Mouse (Mus musculus) limb, embryonic 12.5 days (tissue): ENCODE data around the gene Naa16. TPM values are rescaled to one million over a fixed set of nuclear protein-coding genes. Genes with fewer than 3 reads are reported as not detected.

Experiments
- ATAC-seq: fragments of 200-750 bp; cut with Nextera tagmentation; 2 replicates; pipeline ENCODE4 v1.8.0; 2017; ENCODE audit warnings: low read depth, moderate TSS enrichment; ENCODE audit not compliant: insufficient number of reproducible peaks, insufficient read depth, low FRiP score, low TSS enrichment
- H3K27ac ChIP-seq: fragments of 300-500 bp; sonication (generic); 2 replicates; pipeline ENCODE4 v1.5.1; 2016; ENCODE audit warnings: mild to moderate bottlenecking, moderate library complexity
- H3K27me3 ChIP-seq: fragments of 300-500 bp; sonication (generic); 2 replicates; pipeline ENCODE4 v1.6.1; 2016; ENCODE audit warnings: mild to moderate bottlenecking, moderate library complexity
- H3K36me3 ChIP-seq: fragments of 300-500 bp; sonication (generic); 2 replicates; pipeline ENCODE4 v1.6.1; 2016; ENCODE audit warnings: mild to moderate bottlenecking, moderate library complexity
- H3K4me1 ChIP-seq: fragments of 300-500 bp; sonication (generic); replicated peaks from 2 replicates; pipeline ENCODE4 v1.6.1; 2016
- H3K4me2 ChIP-seq: fragments of 300-500 bp; sonication (generic); 2 replicates; pipeline ENCODE4 v1.6.1; 2016; ENCODE audit warnings: mild to moderate bottlenecking, moderate library complexity
- H3K4me3 ChIP-seq: fragments of 300-500 bp; sonication (generic); replicated peaks from 2 replicates; pipeline ENCODE4 v1.5.1; 2016; ENCODE audit warnings: mild to moderate bottlenecking
- H3K9ac ChIP-seq: fragments of 300-500 bp; sonication (generic); replicated peaks from 2 replicates; pipeline ENCODE4 v1.6.1; 2016; ENCODE audit warnings: mild to moderate bottlenecking, moderate library complexity
- H3K9me3 ChIP-seq: fragments of 300-500 bp; sonication (generic); 2 replicates; pipeline ENCODE4 v1.6.1; 2016; ENCODE audit warnings: mild to moderate bottlenecking, moderate library complexity
- WGBS: fragments of 180-500 bp; shearing (Covaris S2); methylation state at CpG from one replicate; pipeline ENCODE4 v1.1.7; 2016; 5-methylcytosine and 5-hydroxymethylcytosine counted together
- polyA plus RNA-seq: library from polyadenylated mRNA; unstranded; fragments of >200 nt; fragmentation: Nextera tagmentation; extraction: Ambion mirVana; gene quantifications from 2 replicates; pipeline ENCODE4 v1.2.1, GENCODE M21; 2016

The Naa16 gene
- polyA plus RNA-seq, 1 experiment from 2014 or later: 60.0 TPM

GRCm38 (mm10) chr14:79327033-79327432 is 63.5 kb downstream of the Naa16 start:
- WGBS: 33% methylated on average over 5 of the region's 5 CpGs
- peaks cover 17% of the 10 kb centered on the region for H3K4me1 ChIP-seq
- H3K27ac ChIP-seq: no peak overlapping the region
- H3K27me3 ChIP-seq: no peaks in the 10 kb centered on the region
- H3K9me3 ChIP-seq: no peaks in the 10 kb centered on the region
- H3K36me3 ChIP-seq: no peaks in the 10 kb centered on the region; the same call in 1 of the 2 replicates
- no peak overlapping the region for H3K4me3 ChIP-seq
- H3K9ac ChIP-seq: no peak overlapping the region
- no peak for ATAC-seq
- H3K4me2 ChIP-seq: no peak overlapping the region

DNA sequence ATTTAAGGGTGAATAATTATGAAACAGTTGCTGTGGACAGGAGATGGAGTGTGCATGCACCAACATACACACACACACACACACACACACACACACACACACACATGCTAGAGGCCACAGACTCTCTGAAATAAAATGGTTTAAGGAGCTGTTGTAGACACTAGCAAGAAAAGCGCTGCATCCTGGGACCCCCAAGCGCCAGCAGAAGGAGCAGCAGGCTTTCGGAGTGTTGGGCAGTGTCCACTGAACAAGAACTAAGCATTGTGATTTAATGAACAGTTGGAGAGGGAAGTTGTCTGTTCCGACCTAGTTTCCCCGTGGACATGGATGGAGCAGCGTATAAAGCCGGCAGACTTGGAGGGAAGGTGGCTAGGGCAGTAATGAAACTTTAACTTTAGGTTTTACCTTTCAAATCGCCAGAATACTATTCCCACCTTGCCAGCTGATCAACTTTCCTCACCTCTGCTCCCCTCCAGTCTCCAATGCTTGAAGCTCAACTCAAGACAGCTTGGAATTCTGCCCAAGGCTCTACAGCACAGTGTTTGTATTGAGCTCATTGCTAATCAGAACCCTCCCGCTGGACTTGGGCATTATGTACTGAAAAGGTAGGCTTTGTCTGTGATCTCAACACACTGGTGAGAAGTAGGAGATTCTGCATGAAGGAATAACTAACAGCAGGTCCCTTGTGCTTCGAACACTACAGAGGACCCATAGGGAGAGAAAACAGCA is 66.3 kb downstream of the Naa16 start:
- H3K36me3 ChIP-seq: no peaks in the 10 kb centered on the region
- H3K4me2 ChIP-seq: no peak overlapping the region
- H3K4me3 ChIP-seq: no peak overlapping the region
- H3K27me3 ChIP-seq: no peaks in the 10 kb centered on the region
- H3K4me1 ChIP-seq: peaks cover 15% of the 10 kb centered on the region
- 74% methylated on average over 10 of the region's 10 CpGs for whole genome bisulfite sequencing
- no peaks in the 10 kb centered on the region for H3K9me3 ChIP-seq
- 0 out of 2 replicates have a peak overlapping the region, but pooled peaks have one; percentile 42 for H3K27ac ChIP-seq
- no peak for ATAC-seq
- no peak overlapping the region for H3K9ac ChIP-seq

- Histone ChIP-seq H3K9me3 (no peaks in the 10 kb centered on the region), H3K4me2 (no peak overlapping the region), H3K27ac (no peak overlapping the region), H3K4me3 (no peak overlapping the region), H3K9ac (no peak overlapping the region), H3K36me3 (no peaks in the 10 kb centered on the region), H3K4me1 (peaks cover 21% of the 10 kb centered on the region), H3K27me3 (no peaks in the 10 kb centered on the region)
- 86% methylated on average over 5 of the region's 5 CpGs for WGBS
- no peak for ATAC-seq
These were observed 68.7 kb downstream of the Naa16 start for GRCm38 (mm10) chr14:79321881-79322280.

DNA sequence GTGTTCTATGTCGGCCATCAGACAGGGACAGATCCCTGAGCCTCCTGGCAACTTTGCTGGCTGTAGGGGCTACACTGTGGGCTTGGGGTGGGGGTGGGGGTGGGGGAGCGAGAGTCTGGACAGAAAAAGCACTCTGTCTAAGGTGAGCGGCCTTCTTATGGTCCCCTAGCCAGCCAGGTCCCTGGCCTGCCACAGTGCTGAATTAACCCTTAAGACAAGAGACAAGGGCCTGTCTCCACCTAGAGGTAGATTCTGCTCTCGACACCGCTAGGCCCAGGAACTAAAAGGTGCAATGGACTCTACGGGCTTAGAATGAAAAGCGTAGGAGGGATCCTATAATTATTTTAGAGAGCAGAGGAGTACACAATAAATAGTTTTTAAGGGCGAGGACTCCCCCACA is 69.4 kb downstream of the Naa16 start:
- WGBS: 18% methylated on average over 8 of the region's 8 CpGs
- no peaks in the 10 kb centered on the region for H3K9me3 ChIP-seq
- H3K36me3 ChIP-seq: no peaks in the 10 kb centered on the region
- H3K4me1 ChIP-seq: peaks cover 21% of the 10 kb centered on the region
- peak; percentile 54 for ATAC-seq
- no peak overlapping the region; the same call in 1 of the 2 replicates for H3K27ac ChIP-seq
- H3K4me3 ChIP-seq: no peak overlapping the region
- no peak overlapping the region for H3K9ac ChIP-seq
- H3K27me3 ChIP-seq: no peaks in the 10 kb centered on the region
- H3K4me2 ChIP-seq: no peak overlapping the region

- no peaks in the 10 kb centered on the region for H3K27me3 ChIP-seq
- H3K4me3 ChIP-seq: no peak overlapping the region
These were observed 73.0 kb downstream of the Naa16 start for GRCm38 (mm10) chr14:79317602-79318001.

DNA sequence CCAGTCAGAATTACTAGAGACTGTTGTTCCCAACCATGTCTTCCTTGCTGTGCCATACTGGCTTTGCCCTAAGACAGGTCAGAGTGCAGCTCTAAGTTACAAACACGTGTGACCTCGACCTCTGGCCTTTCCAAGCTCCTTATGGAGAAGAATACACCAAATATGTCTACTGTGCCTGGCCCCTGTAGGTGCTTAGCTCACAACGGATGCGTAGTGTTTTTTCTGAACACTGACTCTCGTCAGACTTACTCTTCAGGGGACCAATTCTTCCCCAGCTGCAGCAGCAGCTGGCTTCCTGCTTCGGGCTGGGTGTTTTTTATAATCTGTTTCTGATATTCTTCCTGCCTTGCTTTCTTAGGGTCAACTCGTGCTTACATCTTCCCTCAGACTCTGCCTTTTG is 74.7 kb downstream of the Naa16 start:
- WGBS: 45% methylated on average over 7 of the region's 7 CpGs
- Histone ChIP-seq H3K9ac (no peak overlapping the region), H3K27ac (no peak overlapping the region), H3K4me1 (peaks cover 21% of the 10 kb centered on the region), H3K36me3 (no peaks in the 10 kb centered on the region), H3K27me3 (no peaks in the 10 kb centered on the region), H3K4me3 (no peak overlapping the region), H3K9me3 (no peaks in the 10 kb centered on the region), H3K4me2 (no peak overlapping the region)
- no peak for ATAC-seq

More at GRCm38 (mm10) chr14:79317602-79318001, 73.0 kb downstream of the Naa16 start:
- H3K9me3 ChIP-seq: no peaks in the 10 kb centered on the region
- peaks cover 14% of the 10 kb centered on the region for H3K4me1 ChIP-seq
- no peak for ATAC-seq
- H3K36me3 ChIP-seq: no peaks in the 10 kb centered on the region
- no peak overlapping the region for H3K27ac ChIP-seq
- 40% methylated on average over 2 of the region's 2 CpGs for WGBS
- H3K9ac ChIP-seq: no peak overlapping the region
- H3K4me2 ChIP-seq: no peak overlapping the region

GRCm38 (mm10) chr14:79314245-79315010 is 76.2 kb downstream of the Naa16 start:
- H3K27ac ChIP-seq: no peak overlapping the region
- ATAC-seq: no peak
- no peak overlapping the region for H3K4me3 ChIP-seq

GRCm38 (mm10) chr14:79313439-79314175 is 77.0 kb downstream of the Naa16 start:
- no peak for ATAC-seq
- H3K4me1 ChIP-seq: peaks cover 18% of the 10 kb centered on the region; the same call in 1 of the 2 replicates
- no peaks in the 10 kb centered on the region for H3K36me3 ChIP-seq
- H3K27me3 ChIP-seq: no peaks in the 10 kb centered on the region
- WGBS: 74% methylated on average over 8 of the region's 8 CpGs
- H3K9me3 ChIP-seq: no peaks in the 10 kb centered on the region
- H3K4me2 ChIP-seq: no peak overlapping the region
- no peak overlapping the region for H3K27ac ChIP-seq
- no peak overlapping the region for H3K9ac ChIP-seq
- H3K4me3 ChIP-seq: no peak overlapping the region

More at GRCm38 (mm10) chr14:79314245-79315010, 76.2 kb downstream of the Naa16 start:
- Histone ChIP-seq H3K4me2 (no peak overlapping the region), H3K36me3 (no peaks in the 10 kb centered on the region), H3K9ac (no peak overlapping the region), H3K9me3 (no peaks in the 10 kb centered on the region), H3K4me1 (peaks cover 18% of the 10 kb centered on the region; the same call in 1 of the 2 replicates), H3K27me3 (no peaks in the 10 kb centered on the region)
- WGBS: 84% methylated on average over 12 of the region's 12 CpGs

DNA sequence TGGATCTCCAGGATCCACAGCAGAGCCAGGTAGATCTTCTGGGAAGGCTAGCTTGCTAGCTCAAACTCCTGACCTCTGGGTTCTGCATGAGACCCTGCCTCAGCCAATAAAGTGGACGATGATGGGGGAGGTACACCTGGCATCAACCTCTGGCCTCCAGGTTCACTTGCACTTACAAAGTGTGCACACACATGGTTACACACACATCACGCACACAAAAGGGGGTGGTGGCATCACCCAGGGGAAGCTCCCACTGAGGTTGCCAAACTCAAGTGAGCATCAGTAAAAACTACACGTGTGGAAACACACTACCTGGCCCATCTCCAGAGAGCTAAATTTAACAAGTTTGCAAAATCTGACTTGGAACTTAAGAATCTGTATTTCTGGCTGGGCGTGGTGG is 77.9 kb downstream of the Naa16 start:
- Histone ChIP-seq H3K9ac (no peak overlapping the region), H3K27me3 (no peaks in the 10 kb centered on the region), H3K4me2 (no peak overlapping the region), H3K36me3 (no peaks in the 10 kb centered on the region), H3K27ac (no peak overlapping the region), H3K9me3 (no peaks in the 10 kb centered on the region), H3K4me3 (no peak overlapping the region), H3K4me1 (peaks cover 15% of the 10 kb centered on the region; the same call in 1 of the 2 replicates)
- ATAC-seq: no peak
- 81% methylated on average over 4 of the region's 4 CpGs for WGBS

GRCm38 (mm10) chr14:79311918-79312454 is 78.6 kb downstream of the Naa16 start:
- Histone ChIP-seq H3K4me1 (peaks cover 12% of the 10 kb centered on the region; the same call in 1 of the 2 replicates), H3K4me2 (no peak overlapping the region), H3K9ac (no peak overlapping the region), H3K4me3 (no peak overlapping the region), H3K9me3 (no peaks in the 10 kb centered on the region), H3K27ac (no peak overlapping the region), H3K36me3 (no peaks in the 10 kb centered on the region), H3K27me3 (no peaks in the 10 kb centered on the region)
- 19% methylated on average over 4 of the region's 4 CpGs for WGBS
- ATAC-seq: no peak

GRCm38 (mm10) chr14:79309115-79309514 is 81.5 kb downstream of the Naa16 start:
- H3K4me3 ChIP-seq: no peak overlapping the region
- 49% methylated on average over 4 of the region's 4 CpGs for WGBS
- peaks cover 12% of the 10 kb centered on the region; the same call in 1 of the 2 replicates for H3K4me1 ChIP-seq
- no peak overlapping the region for H3K27ac ChIP-seq
- no peaks in the 10 kb centered on the region for H3K27me3 ChIP-seq
- ATAC-seq: no peak
- no peaks in the 10 kb centered on the region for H3K9me3 ChIP-seq
- no peak overlapping the region for H3K9ac ChIP-seq
- no peaks in the 10 kb centered on the region for H3K36me3 ChIP-seq
- no peak overlapping the region for H3K4me2 ChIP-seq
